Mouse (Mus musculus): ENCODE measurements at regions not wholly inside any gene's neighbourhood (a gene's known extent, or its start where the extent isn't known, plus 50 kb on each side); places are given as distances from the start of the nearest gene placed in this dataset.

DNA sequence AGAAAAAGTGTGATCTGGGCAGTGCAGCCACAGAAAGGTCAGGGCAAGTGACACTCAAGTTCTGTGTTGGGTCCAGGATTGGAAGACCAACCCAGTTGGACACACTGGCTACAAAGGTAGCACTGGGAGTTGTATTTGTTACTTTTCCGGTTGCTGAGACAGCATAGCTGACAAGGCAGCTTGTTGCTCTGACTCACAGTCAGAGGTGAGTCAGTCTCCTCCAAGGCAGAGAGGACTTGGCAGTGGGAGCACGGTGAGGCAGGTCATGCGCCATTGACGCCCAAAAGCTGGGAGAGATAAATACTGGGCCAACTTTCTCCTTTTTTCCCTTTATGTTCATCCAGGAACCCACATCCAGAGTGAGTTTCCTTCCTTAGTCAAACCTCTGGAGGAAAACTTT, 88.4 kb downstream of the Zfp706 start:
- no peaks in the 10 kb centered on the region for H3K36me3 ChIP-seq (ENCODE audit: control insufficient read depth, insufficient read depth, low read length)
- H3K4me3 ChIP-seq (replicated peaks; ENCODE audit: low read length), result no peak overlapping the region
- H3K27ac ChIP-seq (replicated peaks; ENCODE audit: low read depth, low read length), result no peak overlapping the region
- no peak for TF ChIP-seq POLR2A (IDR thresholded peaks at IDR 0.05; ENCODE audit: borderline replicate concordance, extremely low read depth, insufficient read depth, insufficient read length)
- no peak for ATAC-seq (ENCODE audit: low FRiP score, low read depth)
- H3K4me1 ChIP-seq (ENCODE audit: control insufficient read depth, insufficient read depth, low read length), result no peaks in the 10 kb centered on the region
- DNase-seq (ENCODE audit: low spot score), result no peak
- H3K9ac ChIP-seq (ENCODE audit: low read depth, low read length, severe bottlenecking), result no peak overlapping the region
- no peaks in the 10 kb centered on the region for H3K27me3 ChIP-seq (ENCODE audit: control insufficient read depth, insufficient read depth, low read length)
- no peaks in the 10 kb centered on the region for H3K9me3 ChIP-seq (ENCODE audit: control insufficient read depth, low read length)
- WGBS, result 81% methylated on average over 4 of the region's 4 CpGs
- H3K4me2 ChIP-seq (replicated peaks; ENCODE audit: low read depth, low read length, severe bottlenecking), result no peak overlapping the region

DNA sequence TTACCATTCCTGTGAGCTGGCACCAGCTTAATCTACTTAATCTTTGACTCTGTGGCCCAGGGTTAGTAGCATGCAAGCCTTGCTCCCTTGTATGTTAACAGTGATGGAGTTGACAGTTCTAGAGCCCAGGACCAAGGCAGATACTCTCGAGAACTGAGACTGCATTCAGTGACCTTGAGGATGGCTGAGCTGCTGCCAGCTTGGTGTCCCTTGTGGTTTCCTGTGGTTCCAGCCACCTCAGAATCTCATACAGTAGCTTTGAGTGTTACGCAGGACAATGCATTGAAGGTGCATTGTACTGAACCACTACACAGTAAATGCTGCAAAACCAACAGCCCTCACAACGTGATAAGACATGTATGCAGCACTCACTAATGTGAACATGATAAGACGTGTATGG, 90.6 kb downstream of the Zfp706 start:
- Histone ChIP-seq H3K9ac (ENCODE audit: low read depth, low read length, severe bottlenecking) (no peak overlapping the region), H3K27ac (replicated peaks; ENCODE audit: low read depth, low read length) (no peak overlapping the region), H3K36me3 (ENCODE audit: control insufficient read depth, insufficient read depth, low read length) (no peaks in the 10 kb centered on the region), H3K4me2 (replicated peaks; ENCODE audit: low read depth, low read length, severe bottlenecking) (no peak overlapping the region), H3K9me3 (ENCODE audit: control insufficient read depth, low read length) (no peaks in the 10 kb centered on the region), H3K27me3 (ENCODE audit: control insufficient read depth, insufficient read depth, low read length) (no peaks in the 10 kb centered on the region), H3K4me3 (replicated peaks; ENCODE audit: low read length) (no peak overlapping the region), H3K4me1 (ENCODE audit: control insufficient read depth, insufficient read depth, low read length) (peaks cover 3% of the 10 kb centered on the region; the same call in 1 of the 2 replicates)
- ATAC-seq (ENCODE audit: low FRiP score, low read depth) (no peak), DNase-seq (ENCODE audit: low spot score) (no peak)
- TF ChIP-seq POLR2A (IDR thresholded peaks at IDR 0.05; ENCODE audit: borderline replicate concordance, extremely low read depth, insufficient read depth, insufficient read length), result no peak
- 76% methylated on average over 4 of the region's 4 CpGs for WGBS

GRCm38 (mm10) chr15:36914239-36915100, 93.1 kb downstream of the Zfp706 start:
- no peaks in the 10 kb centered on the region for H3K27me3 ChIP-seq (ENCODE audit: control insufficient read depth, insufficient read depth, low read length)
- H3K4me3 ChIP-seq (replicated peaks; ENCODE audit: low read length), result no peak overlapping the region
- 89% methylated on average over 11 of the region's 11 CpGs for WGBS
- H3K9ac ChIP-seq (ENCODE audit: low read depth, low read length, severe bottlenecking), result no peak overlapping the region
- no peak overlapping the region for H3K4me2 ChIP-seq (replicated peaks; ENCODE audit: low read depth, low read length, severe bottlenecking)
- H3K27ac ChIP-seq (replicated peaks; ENCODE audit: low read depth, low read length), result no peak overlapping the region
- no peaks in the 10 kb centered on the region for H3K36me3 ChIP-seq (ENCODE audit: control insufficient read depth, insufficient read depth, low read length)
- TF ChIP-seq POLR2A (IDR thresholded peaks at IDR 0.05; ENCODE audit: borderline replicate concordance, extremely low read depth, insufficient read depth, insufficient read length), result no peak
- no peaks in the 10 kb centered on the region for H3K9me3 ChIP-seq (ENCODE audit: control insufficient read depth, low read length)
- no peak for DNase-seq (ENCODE audit: low spot score)
- ATAC-seq (ENCODE audit: low FRiP score, low read depth), result no peak
- peaks cover 3% of the 10 kb centered on the region; the same call in 1 of the 2 replicates for H3K4me1 ChIP-seq (ENCODE audit: control insufficient read depth, insufficient read depth, low read length)

DNA sequence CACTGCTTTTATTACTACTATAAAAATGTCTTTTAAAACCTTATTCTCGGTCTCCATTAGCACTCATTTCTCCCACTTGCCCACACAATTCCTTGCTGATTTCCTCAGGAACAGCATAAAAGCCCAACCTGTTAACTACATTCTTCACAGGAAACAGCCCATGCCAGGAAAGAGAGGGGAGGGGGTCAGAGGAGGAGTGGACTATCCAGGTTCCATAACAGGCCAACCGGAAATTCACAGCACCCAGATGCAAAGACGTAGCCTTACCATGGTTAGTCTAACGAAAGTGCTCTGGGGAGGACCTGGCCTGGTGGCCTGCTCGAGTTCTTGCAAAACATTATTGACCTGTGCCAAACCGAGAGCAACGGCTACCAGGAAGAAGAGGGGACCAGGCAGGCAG, 94.3 kb downstream of the Zfp706 start:
- no peak for ATAC-seq (ENCODE audit: low FRiP score, low read depth)
- no peak for DNase-seq (ENCODE audit: low spot score)
- Histone ChIP-seq H3K4me3 (replicated peaks; ENCODE audit: low read length) (no peak overlapping the region), H3K9ac (ENCODE audit: low read depth, low read length, severe bottlenecking) (no peak overlapping the region), H3K27ac (replicated peaks; ENCODE audit: low read depth, low read length) (no peak overlapping the region), H3K4me1 (ENCODE audit: control insufficient read depth, insufficient read depth, low read length) (peaks cover 3% of the 10 kb centered on the region; the same call in 1 of the 2 replicates), H3K27me3 (ENCODE audit: control insufficient read depth, insufficient read depth, low read length) (no peaks in the 10 kb centered on the region), H3K4me2 (replicated peaks; ENCODE audit: low read depth, low read length, severe bottlenecking) (no peak overlapping the region), H3K36me3 (ENCODE audit: control insufficient read depth, insufficient read depth, low read length) (no peaks in the 10 kb centered on the region), H3K9me3 (ENCODE audit: control insufficient read depth, low read length) (no peaks in the 10 kb centered on the region)
- 47% methylated on average over 7 of the region's 7 CpGs for WGBS
- TF ChIP-seq POLR2A (IDR thresholded peaks at IDR 0.05; ENCODE audit: borderline replicate concordance, extremely low read depth, insufficient read depth, insufficient read length), result no peak

DNA sequence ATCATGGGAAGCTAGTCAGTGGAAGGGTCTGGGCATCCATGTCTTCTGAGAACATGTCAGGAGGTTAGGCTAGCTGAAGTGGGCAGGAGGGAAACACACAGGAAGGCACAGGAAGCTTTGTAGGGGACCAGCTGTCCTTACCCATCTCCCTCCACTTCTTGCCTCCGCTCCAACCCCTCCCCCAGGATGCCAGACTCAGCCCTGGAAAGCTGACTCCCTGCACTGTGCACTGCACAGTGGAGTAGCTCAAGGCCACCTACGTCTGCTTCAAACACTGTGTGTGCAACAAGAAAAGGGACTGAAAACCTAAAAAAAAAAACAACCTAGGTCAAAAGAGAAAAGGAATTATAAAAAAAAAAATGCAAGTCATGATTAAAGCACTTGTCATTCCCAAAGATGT, 97.3 kb downstream of the Zfp706 start:
- no peaks in the 10 kb centered on the region for H3K27me3 ChIP-seq (ENCODE audit: control insufficient read depth, insufficient read depth, low read length)
- H3K4me3 ChIP-seq (replicated peaks; ENCODE audit: low read length), result no peak overlapping the region
- H3K36me3 ChIP-seq (ENCODE audit: control insufficient read depth, insufficient read depth, low read length), result no peaks in the 10 kb centered on the region
- DNase-seq (ENCODE audit: low spot score) (no peak), ATAC-seq (ENCODE audit: low FRiP score, low read depth) (no peak)
- no peak for TF ChIP-seq POLR2A (IDR thresholded peaks at IDR 0.05; ENCODE audit: borderline replicate concordance, extremely low read depth, insufficient read depth, insufficient read length)
- no peak overlapping the region for H3K27ac ChIP-seq (replicated peaks; ENCODE audit: low read depth, low read length)
- H3K9ac ChIP-seq (ENCODE audit: low read depth, low read length, severe bottlenecking), result no peak overlapping the region
- 65% methylated on average over 2 of the region's 2 CpGs for WGBS
- peaks cover 3% of the 10 kb centered on the region; the same call in 1 of the 2 replicates for H3K4me1 ChIP-seq (ENCODE audit: control insufficient read depth, insufficient read depth, low read length)
- no peaks in the 10 kb centered on the region for H3K9me3 ChIP-seq (ENCODE audit: control insufficient read depth, low read length)
- no peak overlapping the region for H3K4me2 ChIP-seq (replicated peaks; ENCODE audit: low read depth, low read length, severe bottlenecking)

Data from limb, embryonic 14.5 days (tissue).